Mouse (Mus musculus): ENCODE data around the gene Sars2.

Gene Sars2

DNA sequence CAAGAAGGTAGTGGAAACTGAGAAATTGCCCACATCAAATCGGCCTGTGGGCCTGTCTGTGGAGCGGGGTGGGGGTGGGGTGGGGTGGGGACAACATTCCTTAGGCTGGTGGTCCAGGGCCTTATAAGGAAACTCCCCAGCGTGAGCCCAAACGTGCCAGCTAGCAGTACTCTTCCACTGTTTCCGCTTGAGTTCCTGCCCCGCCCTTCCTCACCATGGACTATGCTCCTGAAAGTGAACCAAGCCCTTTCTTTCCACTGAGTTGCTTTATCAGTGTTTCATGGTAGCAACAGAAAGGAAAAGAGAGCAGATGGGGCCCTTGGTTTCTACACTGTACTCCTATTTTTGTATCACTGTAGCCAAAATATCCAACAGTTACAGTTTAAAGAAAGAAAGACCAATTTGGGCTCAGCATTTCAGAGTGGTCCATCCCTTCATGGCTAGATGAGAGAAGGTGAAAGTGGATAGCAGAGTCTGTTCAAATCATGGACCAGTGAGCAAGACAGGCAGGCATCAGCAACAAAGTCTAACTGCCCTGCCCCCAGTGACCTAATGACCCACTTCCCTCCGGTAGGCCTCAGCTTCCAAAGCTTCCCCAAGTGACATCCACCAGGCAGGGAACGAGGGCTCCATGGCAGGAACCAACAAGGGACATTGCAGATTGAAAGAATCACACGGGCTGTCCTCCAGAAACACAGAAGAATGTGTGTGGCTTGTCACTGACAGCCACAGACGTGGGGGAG lies 61.2 kb downstream of the Sars2 start:
- in situ Hi-C loops (cut with MboI, MseI) = no loop called here
